Mouse (Mus musculus): ENCODE measurements around the gene Spryd4. TPM values are rescaled to one million over a fixed set of nuclear protein-coding genes. Genes with fewer than 3 reads are reported as not detected.
"Not testable (repeated sequence)": the region's sequence is repeated elsewhere in the genome, so short reads cannot be mapped to it uniquely, and the experiment has no call there.

Gene Spryd4
- polyA plus RNA-seq, 1 experiment from 2014 or later = 23.8 TPM

- H3K9me3 ChIP-seq (replicated peaks; ENCODE audit: control insufficient read depth, low read length) = no peaks in the 10 kb centered on the region
- no peak for DNase-seq (ENCODE audit: low spot score)
- H3K4me3 ChIP-seq (ENCODE audit: low read depth, low read length) = peak overlapping the region; percentile 36
- peak overlapping the region; percentile 52; the same call in 1 of the 2 replicates for H3K9ac ChIP-seq (ENCODE audit: low read length)
- ATAC-seq = no peak
- WGBS = 15% methylated on average over 3 of the region's 3 CpGs
- H3K4me2 ChIP-seq (ENCODE audit: low read length) = peak overlapping the region; percentile 65
- no peak overlapping the region for H3K27ac ChIP-seq (ENCODE audit: low read depth, low read length)
- no peaks in the 10 kb centered on the region for H3K27me3 ChIP-seq (replicated peaks; ENCODE audit: control insufficient read depth, insufficient read depth, low read length)
- H3K4me1 ChIP-seq (ENCODE audit: control insufficient read depth, insufficient read depth, low read length) = peaks cover 8% of the 10 kb centered on the region; the same call in 1 of the 2 replicates
- no peaks in the 10 kb centered on the region for H3K36me3 ChIP-seq (ENCODE audit: control insufficient read depth, insufficient read depth, low read length)
Observed at GRCm38 (mm10) chr10:128175302-128175701, 36.3 kb downstream of the Spryd4 start.

- not testable (repeated sequence) for H3K4me2 ChIP-seq (ENCODE audit: low read length); ATAC-seq; H3K27me3 ChIP-seq (replicated peaks; ENCODE audit: control insufficient read depth, insufficient read depth, low read length); H3K36me3 ChIP-seq (ENCODE audit: control insufficient read depth, insufficient read depth, low read length); H3K4me1 ChIP-seq (ENCODE audit: control insufficient read depth, insufficient read depth, low read length); H3K27ac ChIP-seq (ENCODE audit: low read depth, low read length); H3K9me3 ChIP-seq (replicated peaks; ENCODE audit: control insufficient read depth, low read length); DNase-seq (ENCODE audit: low spot score); H3K4me3 ChIP-seq (ENCODE audit: low read depth, low read length); H3K9ac ChIP-seq (ENCODE audit: low read length)
- WGBS = 98% methylated on average over 10 of the region's 10 CpGs
Observed at GRCm38 (mm10) chr10:128171348-128171747, 40.3 kb downstream of the Spryd4 start.

GRCm38 (mm10) chr10:128167091-128167490 lies 44.5 kb downstream of the Spryd4 start:
- H3K9me3 ChIP-seq (replicated peaks; ENCODE audit: control insufficient read depth, low read length) = no peaks in the 10 kb centered on the region
- ATAC-seq = no peak

GRCm38 (mm10) chr10:128165726-128166125 lies 45.9 kb downstream of the Spryd4 start:
- not testable (repeated sequence) for H3K4me3 ChIP-seq (ENCODE audit: low read depth, low read length); H3K36me3 ChIP-seq (ENCODE audit: control insufficient read depth, insufficient read depth, low read length); H3K9me3 ChIP-seq (replicated peaks; ENCODE audit: control insufficient read depth, low read length); H3K4me2 ChIP-seq (ENCODE audit: low read length); H3K4me1 ChIP-seq (ENCODE audit: control insufficient read depth, insufficient read depth, low read length); H3K9ac ChIP-seq (ENCODE audit: low read length); DNase-seq (ENCODE audit: low spot score); ATAC-seq; H3K27me3 ChIP-seq (replicated peaks; ENCODE audit: control insufficient read depth, insufficient read depth, low read length); H3K27ac ChIP-seq (ENCODE audit: low read depth, low read length)
- 100% methylated on average over 1 of the region's 3 CpGs for WGBS

More at GRCm38 (mm10) chr10:128167091-128167490, 44.5 kb downstream of the Spryd4 start:
- Histone ChIP-seq H3K27me3 (replicated peaks; ENCODE audit: control insufficient read depth, insufficient read depth, low read length) (no peaks in the 10 kb centered on the region), H3K4me2 (ENCODE audit: low read length) (no peak overlapping the region), H3K36me3 (ENCODE audit: control insufficient read depth, insufficient read depth, low read length) (no peaks in the 10 kb centered on the region), H3K4me3 (ENCODE audit: low read depth, low read length) (no peak overlapping the region), H3K9ac (ENCODE audit: low read length) (no peak overlapping the region), H3K4me1 (ENCODE audit: control insufficient read depth, insufficient read depth, low read length) (no peaks in the 10 kb centered on the region), H3K27ac (ENCODE audit: low read depth, low read length) (no peak overlapping the region)
- no peak for DNase-seq (ENCODE audit: low spot score)
- 51% methylated on average over 6 of the region's 6 CpGs for WGBS

Other genes starting within 250 kb of the Spryd4 start
- not detected in 2 replicates for gene Hsd17b6, start 204.2 kb downstream of the Spryd4 start, polyA plus RNA-seq (2014; fragmentation: Nextera tagmentation; extraction: Ambion mirVana)
- gene Prim1, start 196.6 kb downstream of the Spryd4 start, polyA plus RNA-seq (2014; fragmentation: Nextera tagmentation; extraction: Ambion mirVana) = 66.3 and 71.6 TPM in 2 replicates
- 731 and 771 TPM in 2 replicates for gene Naca, start 176.2 kb downstream of the Spryd4 start, polyA plus RNA-seq (2014; fragmentation: Nextera tagmentation; extraction: Ambion mirVana)
- 426 and 447 TPM in 2 replicates for gene Ptges3, start 152.9 kb downstream of the Spryd4 start, polyA plus RNA-seq (2014; fragmentation: Nextera tagmentation; extraction: Ambion mirVana)
- gene Atp5b, start 128.5 kb downstream of the Spryd4 start, polyA plus RNA-seq (2014; fragmentation: Nextera tagmentation; extraction: Ambion mirVana) = 2,318 and 2,350 TPM in 2 replicates
- gene Baz2a, start 120.2 kb downstream of the Spryd4 start, polyA plus RNA-seq (2014; fragmentation: Nextera tagmentation; extraction: Ambion mirVana) = 13.6 and 16.7 TPM in 2 replicates
- 7.4 and 9.6 TPM in 2 replicates for gene Rbms2, start 31.5 kb downstream of the Spryd4 start, polyA plus RNA-seq (2014; fragmentation: Nextera tagmentation; extraction: Ambion mirVana)
- 0.32 and 0.95 TPM in 2 replicates for gene Gls2, start 17.4 kb downstream of the Spryd4 start, polyA plus RNA-seq (2014; fragmentation: Nextera tagmentation; extraction: Ambion mirVana)
- 0.19 and 0.22 TPM in 2 replicates for gene Mip, start 14.0 kb upstream of the Spryd4 start, polyA plus RNA-seq (2014; fragmentation: Nextera tagmentation; extraction: Ambion mirVana)
- 27.2 and 28.3 TPM in 2 replicates for gene Timeless, start 20.3 kb upstream of the Spryd4 start, polyA plus RNA-seq (2014; fragmentation: Nextera tagmentation; extraction: Ambion mirVana)
- 0.30 TPM in 1 of 2 replicates, not detected in the other for gene Apon, start 42.3 kb upstream of the Spryd4 start, polyA plus RNA-seq (2014; fragmentation: Nextera tagmentation; extraction: Ambion mirVana)
- gene Apof, start 56.9 kb upstream of the Spryd4 start, polyA plus RNA-seq (2014; fragmentation: Nextera tagmentation; extraction: Ambion mirVana) = not detected in 2 replicates
- gene Stat2, start 58.8 kb upstream of the Spryd4 start, polyA plus RNA-seq (2014; fragmentation: Nextera tagmentation; extraction: Ambion mirVana) = 11.6 and 17.4 TPM in 2 replicates
- not detected in 2 replicates for gene Il23a, start 86.9 kb upstream of the Spryd4 start, polyA plus RNA-seq (2014; fragmentation: Nextera tagmentation; extraction: Ambion mirVana)
- 21.4 and 23.2 TPM in 2 replicates for gene Pan2, start 91.5 kb upstream of the Spryd4 start, polyA plus RNA-seq (2014; fragmentation: Nextera tagmentation; extraction: Ambion mirVana)
- 231 and 256 TPM in 2 replicates for gene Cnpy2, start 110.7 kb upstream of the Spryd4 start, polyA plus RNA-seq (2014; fragmentation: Nextera tagmentation; extraction: Ambion mirVana)
- gene Cs, start 125.9 kb upstream of the Spryd4 start, polyA plus RNA-seq (2014; fragmentation: Nextera tagmentation; extraction: Ambion mirVana) = 234 and 243 TPM in 2 replicates
- gene Coq10a, start 157.2 kb upstream of the Spryd4 start, polyA plus RNA-seq (2014; fragmentation: Nextera tagmentation; extraction: Ambion mirVana) = 22.8 and 26.9 TPM in 2 replicates
- 6.8 and 10.3 TPM in 2 replicates for gene Ankrd52, start 165.3 kb upstream of the Spryd4 start, polyA plus RNA-seq (2014; fragmentation: Nextera tagmentation; extraction: Ambion mirVana)
- gene Slc39a5, start 189.4 kb upstream of the Spryd4 start, polyA plus RNA-seq (2014; fragmentation: Nextera tagmentation; extraction: Ambion mirVana) = not detected in 2 replicates
- 147 and 180 TPM in 2 replicates for gene Nabp2, start 199.7 kb upstream of the Spryd4 start, polyA plus RNA-seq (2014; fragmentation: Nextera tagmentation; extraction: Ambion mirVana)
- 94.2 and 107 TPM in 2 replicates for gene Rnf41, start 199.8 kb upstream of the Spryd4 start, polyA plus RNA-seq (2014; fragmentation: Nextera tagmentation; extraction: Ambion mirVana)
- gene Smarcc2, start 247.4 kb upstream of the Spryd4 start, polyA plus RNA-seq (2014; fragmentation: Nextera tagmentation; extraction: Ambion mirVana) = 178 and 201 TPM in 2 replicates

Data from forebrain, embryonic 14.5 days (tissue).